Mouse (Mus musculus) MEL (cell line): ENCODE results near the gene Afg1l. TPM values are rescaled to one million over a fixed set of nuclear protein-coding genes. Genes with fewer than 3 reads are reported as not detected.

Experiments used
- DNase-seq: peaks from one replicate; pipeline ENCODE4 v3.0.0; 2011; ENCODE audit warnings: low read depth, low spot score
- H3K27ac ChIP-seq: 2 replicates; pipeline ENCODE4 v1.5.1; 2012; ENCODE audit warnings: low read depth, mild to moderate bottlenecking, control low read depth, low read length, moderate library complexity; ENCODE audit not compliant: control insufficient read depth
- H3K27me3 ChIP-seq, 2 experiments: fragments of 150-350 bp in 1 of 2; sonication (generic) in 1 of 2; 2 replicates each; pipeline ENCODE4 v1.6.1; 2012; ENCODE audit warnings: low read length in 2 of 2, mild to moderate bottlenecking in 2 of 2, improper control_type of control experiment in 1 of 2, moderate library complexity in 1 of 2; ENCODE audit not compliant: insufficient read depth in 2 of 2, control insufficient read depth in 1 of 2
- H3K36me3 ChIP-seq, 2 experiments: 2 replicates each; pipeline ENCODE4 v1.6.1; 2012 to 2014; ENCODE audit warnings: low read length in 2 of 2, improper control_type of control experiment in 1 of 2, inconsistent platforms in 1 of 2, mild to moderate bottlenecking in 1 of 2; ENCODE audit not compliant: insufficient read depth in 2 of 2, control insufficient read depth in 1 of 2
- H3K4me1 ChIP-seq, 2 experiments: fragments of 150-350 bp in 1 of 2; sonication (generic) in 1 of 2; 2 replicates each; pipeline ENCODE4 v1.6.1; 2012; ENCODE audit warnings: low read length in 2 of 2, improper control_type of control experiment in 1 of 2, mild to moderate bottlenecking in 1 of 2; ENCODE audit not compliant: insufficient read depth in 2 of 2, control insufficient read depth in 1 of 2
- H3K4me3 ChIP-seq, 2 experiments: fragments of 150-350 bp in 1 of 2; sonication (generic) in 1 of 2; 2 replicates each; pipeline ENCODE4 v1.5.1; 2012; ENCODE audit warnings: low read depth in 2 of 2, low read length in 2 of 2, mild to moderate bottlenecking in 2 of 2, moderate library complexity in 2 of 2, control low read depth in 1 of 2, improper control_type of control experiment in 1 of 2; ENCODE audit not compliant: control insufficient read depth in 1 of 2, insufficient read depth in 1 of 2
- H3K79me2 ChIP-seq: 2 replicates; pipeline ENCODE4 v1.6.1; 2012; ENCODE audit warnings: mild to moderate bottlenecking, low read length, moderate library complexity; ENCODE audit not compliant: control insufficient read depth, poor library complexity, insufficient read depth
- H3K9ac ChIP-seq: 2 replicates; pipeline ENCODE4 v1.6.1; 2012; ENCODE audit warnings: low read depth, mild to moderate bottlenecking, control low read depth, low read length, moderate library complexity; ENCODE audit not compliant: control insufficient read depth, poor library complexity, severe bottlenecking
- H3K9me3 ChIP-seq: fragments of 150-350 bp; sonication (generic); replicated peaks from 2 replicates; pipeline ENCODE4 v1.6.1; 2012; ENCODE audit warnings: mild to moderate bottlenecking, low read length, improper control_type of control experiment, moderate library complexity; ENCODE audit not compliant: insufficient read depth
- BHLHE40 ChIP-seq: IDR thresholded peaks from 2 replicates; pipeline ENCODE4 v1.6.1; 2012; ENCODE audit warnings: low read depth, mild to moderate bottlenecking, inconsistent platforms, low read length, improper control_type of control experiment, borderline replicate concordance
- CHD1 ChIP-seq: IDR thresholded peaks from 2 replicates; pipeline ENCODE4 v1.6.1; 2012; ENCODE audit warnings: low read depth, mild to moderate bottlenecking, inconsistent platforms, low read length, improper control_type of control experiment
- CHD2 ChIP-seq: IDR thresholded peaks from 2 replicates; pipeline ENCODE4 v1.6.1; 2011; ENCODE audit warnings: low read length, improper control_type of control experiment
- CTCF ChIP-seq, 3 experiments: IDR thresholded peaks in 2 of 3; conservative IDR thresholded peaks in 1 of 3; 2 replicates each; pipeline ENCODE4 v1.5.1; 2011 to 2012; ENCODE audit warnings: low read length in 3 of 3, low read depth in 2 of 3, mild to moderate bottlenecking in 2 of 3, improper control_type of control experiment in 1 of 3, inconsistent platforms in 1 of 3, mixed read lengths in 1 of 3, moderate library complexity in 1 of 3; ENCODE audit not compliant: control insufficient read depth in 1 of 3, insufficient read depth in 1 of 3, poor library complexity in 1 of 3, severe bottlenecking in 1 of 3
- ELF1 ChIP-seq: IDR thresholded peaks from 2 replicates; pipeline ENCODE4 v1.6.1; 2014; ENCODE audit warnings: low read depth, mild to moderate bottlenecking, inconsistent platforms, low read length, improper control_type of control experiment, moderate library complexity
- EP300 ChIP-seq, 2 experiments: IDR thresholded peaks; 2 replicates each; pipeline ENCODE4 v1.6.1; 2011; ENCODE audit warnings: improper control_type of control experiment in 2 of 2, low read length in 2 of 2, low read depth in 1 of 2, mild to moderate bottlenecking in 1 of 2
- ETS1 ChIP-seq: IDR thresholded peaks from 2 replicates; pipeline ENCODE4 v1.6.1; 2012; ENCODE audit warnings: low read depth, mild to moderate bottlenecking, inconsistent platforms, low read length, improper control_type of control experiment, moderate library complexity
- GABPA ChIP-seq: IDR thresholded peaks from 2 replicates; pipeline ENCODE4 v1.6.1; 2012; ENCODE audit warnings: low read depth, mild to moderate bottlenecking, inconsistent platforms, low read length, improper control_type of control experiment, moderate library complexity
- HCFC1 ChIP-seq: IDR thresholded peaks from 2 replicates; pipeline ENCODE4 v1.6.1; 2012; ENCODE audit warnings: low read depth, mild to moderate bottlenecking, inconsistent platforms, low read length, improper control_type of control experiment, moderate library complexity
- JUND ChIP-seq: IDR thresholded peaks from 2 replicates; pipeline ENCODE4 v1.6.1; 2011; ENCODE audit warnings: low read depth, mild to moderate bottlenecking, improper control_type of control experiment, low read length
- KAT2A ChIP-seq: conservative IDR thresholded peaks from 2 replicates; pipeline ENCODE4 v1.6.1; 2012; ENCODE audit warnings: low read depth, low read length, improper control_type of control experiment, inconsistent platforms
- MAX ChIP-seq: IDR thresholded peaks from 2 replicates; pipeline ENCODE4 v1.6.1; 2011; ENCODE audit warnings: low read length, improper control_type of control experiment
- MAZ ChIP-seq: IDR thresholded peaks from 2 replicates; pipeline ENCODE4 v1.6.1; 2012; ENCODE audit warnings: low read depth, mild to moderate bottlenecking, inconsistent platforms, low read length, improper control_type of control experiment
- MEF2A ChIP-seq: IDR thresholded peaks from 2 replicates; pipeline ENCODE4 v1.6.1; 2014; ENCODE audit warnings: low read depth, mild to moderate bottlenecking, inconsistent platforms, low read length, improper control_type of control experiment; ENCODE audit not compliant: poor library complexity, insufficient replicate concordance, severe bottlenecking; ENCODE audit errors: extremely low read depth
- NELFE ChIP-seq: IDR thresholded peaks from 2 replicates; pipeline ENCODE4 v1.6.1; 2011; ENCODE audit warnings: low read depth, low read length, improper control_type of control experiment
- NRF1 ChIP-seq: IDR thresholded peaks from 2 replicates; pipeline ENCODE4 v1.6.1; 2014; ENCODE audit warnings: low read depth, mild to moderate bottlenecking, inconsistent platforms, low read length, improper control_type of control experiment, moderate library complexity; ENCODE audit not compliant: poor library complexity, insufficient read depth, severe bottlenecking
- POLR2AphosphoS2 ChIP-seq: IDR thresholded peaks from 2 replicates; pipeline ENCODE4 v1.6.1; 2011; ENCODE audit warnings: low read length, improper control_type of control experiment
- POLR2AphosphoS5 ChIP-seq: IDR thresholded peaks from 2 replicates; pipeline ENCODE4 v1.6.1; 2012; ENCODE audit warnings: low read depth, borderline replicate concordance, mild to moderate bottlenecking, inconsistent platforms, low read length, moderate library complexity, mixed read lengths
- RAD21 ChIP-seq: IDR thresholded peaks from 2 replicates; pipeline ENCODE4 v1.6.1; 2011; ENCODE audit warnings: mild to moderate bottlenecking, low read depth, low read length, improper control_type of control experiment
- RCOR1 ChIP-seq: IDR thresholded peaks from 2 replicates; pipeline ENCODE4 v1.6.1; 2012; ENCODE audit warnings: low read depth, mild to moderate bottlenecking, inconsistent platforms, low read length, improper control_type of control experiment
- SIN3A ChIP-seq: IDR thresholded peaks from 2 replicates; pipeline ENCODE4 v1.6.1; 2012; ENCODE audit warnings: low read length, improper control_type of control experiment, inconsistent platforms
- SMC3 ChIP-seq: IDR thresholded peaks from 2 replicates; pipeline ENCODE4 v1.6.1; 2011; ENCODE audit warnings: low read depth, low read length, improper control_type of control experiment
- TAL1 ChIP-seq: IDR thresholded peaks from 2 replicates; pipeline ENCODE4 v1.6.1; 2012; ENCODE audit warnings: mild to moderate bottlenecking, inconsistent platforms, low read length, moderate library complexity, mixed read lengths
- TBP ChIP-seq: IDR thresholded peaks from 2 replicates; pipeline ENCODE4 v1.8.0; 2011; ENCODE audit warnings: low read depth, low read length, improper control_type of control experiment
- UBTF ChIP-seq: IDR thresholded peaks from 2 replicates; pipeline ENCODE4 v1.6.1; 2012; ENCODE audit warnings: low read depth, mild to moderate bottlenecking, inconsistent platforms, low read length, improper control_type of control experiment, moderate library complexity, borderline replicate concordance; ENCODE audit not compliant: insufficient read depth
- USF1 ChIP-seq: IDR thresholded peaks from 2 replicates; pipeline ENCODE4 v1.6.1; 2014; ENCODE audit warnings: low read depth, mild to moderate bottlenecking, inconsistent platforms, low read length, improper control_type of control experiment, moderate library complexity
- USF2 ChIP-seq, 2 experiments: IDR thresholded peaks; 2 replicates each; pipeline ENCODE4 v1.6.1; 2011 to 2012; ENCODE audit warnings: improper control_type of control experiment in 2 of 2, low read length in 2 of 2, borderline replicate concordance in 1 of 2, inconsistent platforms in 1 of 2, low read depth in 1 of 2, mild to moderate bottlenecking in 1 of 2; ENCODE audit not compliant: insufficient read depth in 1 of 2
- ZC3H11A ChIP-seq: IDR thresholded peaks from 2 replicates; pipeline ENCODE4 v1.6.1; 2012; ENCODE audit warnings: low read depth, mild to moderate bottlenecking, inconsistent platforms, low read length, improper control_type of control experiment
- ZKSCAN1 ChIP-seq: IDR thresholded peaks from 2 replicates; pipeline ENCODE4 v1.6.1; 2012; ENCODE audit warnings: low read depth, mild to moderate bottlenecking, inconsistent platforms, low read length, improper control_type of control experiment, moderate library complexity
- ZMIZ1 ChIP-seq: IDR thresholded peaks from 2 replicates; pipeline ENCODE4 v1.6.1; 2012; ENCODE audit warnings: low read depth, mild to moderate bottlenecking, inconsistent platforms, low read length, improper control_type of control experiment, moderate library complexity
- ZNF384 ChIP-seq: IDR thresholded peaks from 2 replicates; pipeline ENCODE4 v1.6.1; 2012; ENCODE audit warnings: low read depth, mild to moderate bottlenecking, inconsistent platforms, low read length, improper control_type of control experiment
- polyA plus RNA-seq, 2 experiments: library from polyadenylated mRNA; stranded (reverse) in 1 of 2; unstranded in 1 of 2; fragments of >175 nt in 1 of 2; fragments of >200 nt in 1 of 2; gene quantifications; 2 replicates each; pipeline versions ENCODE4 v1.2.1 to v1.2.4; 2012; ENCODE audit warnings: low replicate concordance in 2 of 2, low read depth in 1 of 2; ENCODE audit not compliant: insufficient read length in 2 of 2, insufficient read depth in 1 of 2, missing spikeins in 1 of 2
- total RNA-seq: library from RNA; depleted of rRNA; stranded (reverse); fragments of 300-350 nt; gene quantifications from 2 replicates; pipeline ENCODE4 v1.2.3, GENCODE M21; 2012

Gene Afg1l
- total and polyA plus RNA-seq, 3 experiments, result 3.4 to 3.7 TPM; not detected in 1

- TF ChIP-seq BHLHE40 (no peak), SIN3A (peak; percentile 72), EP300 (IDR thresholded peaks at IDR 0.05; ENCODE audit: low read depth in 1 of 2, low read length in 2 of 2) (no peak)
- TF ChIP-seq, all 39 proteins: peak for 7
These were observed 24.2 kb upstream of the Afg1l start (continued) for GRCm38 (mm10) chr10:42502349-42503111.

GRCm38 (mm10) chr10:42501775-42502348 lies 23.5 kb upstream of the Afg1l start, which contains the start of gene Snx3:
Gene Snx3 (plus strand): TSS chr10:42502030.
- no peaks in the 10 kb centered on the region for H3K9me3 ChIP-seq
- H3K9ac ChIP-seq, result peak within 1 kb of the TSS; percentile 90
- peak within 1 kb of the TSS; percentile 94 for H3K27ac ChIP-seq
- peak within 1 kb of the TSS; percentile 90 to 94 for H3K4me3 ChIP-seq
- peaks cover 10 to 18% of the 10 kb centered on the region in 2 experiments; a peak in 3 of 4 replicates for H3K4me1 ChIP-seq
- peak; percentile 98 for DNase-seq
- H3K79me2 ChIP-seq, result peaks cover 33% of the 10 kb centered on the region
- peaks cover 8 to 31% of the 10 kb centered on the region in 2 experiments for H3K36me3 ChIP-seq
- H3K27me3 ChIP-seq, result no peaks in the 10 kb centered on the region
- TF ChIP-seq CHD2 (no peak), CTCF (IDR thresholded peaks at IDR 0.05 in 2 of 3, conservative IDR thresholded peaks at IDR 0.05 in 1 of 3; ENCODE audit: control insufficient read depth in 1 of 3, insufficient read depth in 1 of 3, low read depth in 2 of 3, low read length in 3 of 3, poor library complexity in 1 of 3, severe bottlenecking in 1 of 3) (no peak), TAL1 (no peak), MAX (peak; percentile 26; the same call in 1 of the 2 replicates), NRF1 (peak; percentile 82), POLR2AphosphoS5 (no peak), ETS1 (peak; percentile 81), TBP (peak; percentile 31; the same call in 1 of the 2 replicates), RAD21 (no peak), SIN3A (peak; percentile 72), ZC3H11A (no peak), JUND (no peak), ZMIZ1 (no peak; the same call in none of the 2 replicates), ELF1 (peak; percentile 92), HCFC1 (peak; percentile 98), POLR2AphosphoS2 (0 out of 2 replicates have a peak, but pooled peaks have one; percentile 47), ZNF384 (no peak), NELFE (peak; percentile 72), MEF2A (no peak), SMC3 (no peak), UBTF (no peak; the same call in 1 of the 2 replicates), GABPA (no peak), CHD1 (no peak), RCOR1 (no peak), MAZ (peak; percentile 79), ZKSCAN1 (no peak), USF2 (IDR thresholded peaks at IDR 0.05; ENCODE audit: borderline replicate concordance in 1 of 2, insufficient read depth in 1 of 2, low read depth in 1 of 2, low read length in 2 of 2) (no peak), USF1 (peak; percentile 83), BHLHE40 (peak; percentile 75; the same call in 1 of the 2 replicates), EP300 (IDR thresholded peaks at IDR 0.05; ENCODE audit: low read depth in 1 of 2, low read length in 2 of 2) (0 out of 4 replicates have a peak, but pooled peaks of 1 of the 2 experiments have one; percentile 23), KAT2A (no peak; the same call in 1 of the 2 replicates)
